Mouse (Mus musculus) forebrain, embryonic 16.5 days (tissue): Measurements from ENCODE around the gene Pacs2. TPM values are rescaled to one million over a fixed set of nuclear protein-coding genes. Genes with fewer than 3 reads are reported as not detected.
A peak's percentile ranks its signal among the peaks of the same experiment; 100 is the strongest.

ENCODE experiments used
- ATAC-seq: fragments of 200-750 bp; cut with Nextera tagmentation; 2 replicates; pipeline ENCODE4 v1.8.0; 2017; ENCODE audit warnings: mild to moderate bottlenecking, moderate library complexity
- H3K27ac ChIP-seq: fragments of 300-500 bp; sonication (generic); 2 replicates; pipeline ENCODE4 v1.5.1; 2014; ENCODE audit warnings: low read length, control low read depth
- H3K27me3 ChIP-seq: fragments of 300-500 bp; sonication (generic); replicated peaks from 2 replicates; pipeline ENCODE4 v1.6.1; 2014; ENCODE audit warnings: low read length; ENCODE audit not compliant: control insufficient read depth, insufficient read depth
- H3K36me3 ChIP-seq: fragments of 300-500 bp; sonication (generic); 2 replicates; pipeline ENCODE4 v1.6.1; 2014; ENCODE audit not compliant: control insufficient read depth, insufficient read depth
- H3K4me1 ChIP-seq: fragments of 300-500 bp; sonication (generic); replicated peaks from 2 replicates; pipeline ENCODE4 v1.6.1; 2014; ENCODE audit warnings: low read length; ENCODE audit not compliant: control insufficient read depth, insufficient read depth
- H3K4me2 ChIP-seq: fragments of 300-500 bp; sonication (generic); 2 replicates; pipeline ENCODE4 v1.6.1; 2014; ENCODE audit warnings: mild to moderate bottlenecking, low read length, control low read depth
- H3K4me3 ChIP-seq: fragments of 300-500 bp; sonication (generic); replicated peaks from 2 replicates; pipeline ENCODE4 v1.5.1; 2014; ENCODE audit warnings: mild to moderate bottlenecking, low read length, control low read depth
- H3K9ac ChIP-seq: fragments of 300-500 bp; sonication (generic); replicated peaks from 2 replicates; pipeline ENCODE4 v1.6.1; 2014; ENCODE audit warnings: low read depth, low read length, control low read depth
- H3K9me3 ChIP-seq: fragments of 300-500 bp; sonication (generic); 2 replicates; pipeline ENCODE4 v1.6.1; 2016; ENCODE audit warnings: low read length; ENCODE audit not compliant: control insufficient read depth
- WGBS: fragments of 180-500 bp; shearing (Covaris S2); extraction: QIAGEN DNeasy Blood & Tissue Kit; methylation state at CpG from one replicate; pipeline ENCODE4 v1.1.7; 2014; 5-methylcytosine and 5-hydroxymethylcytosine counted together
- polyA plus RNA-seq: library from polyadenylated mRNA; unstranded; fragments of >200 nt; fragmentation: Nextera tagmentation; extraction: Ambion mirVana; gene quantifications from 2 replicates; pipeline ENCODE4 v1.2.1, GENCODE M21; 2015

Gene Pacs2
- polyA plus RNA-seq, 1 experiment from 2014 or later: 23.2 TPM

DNA sequence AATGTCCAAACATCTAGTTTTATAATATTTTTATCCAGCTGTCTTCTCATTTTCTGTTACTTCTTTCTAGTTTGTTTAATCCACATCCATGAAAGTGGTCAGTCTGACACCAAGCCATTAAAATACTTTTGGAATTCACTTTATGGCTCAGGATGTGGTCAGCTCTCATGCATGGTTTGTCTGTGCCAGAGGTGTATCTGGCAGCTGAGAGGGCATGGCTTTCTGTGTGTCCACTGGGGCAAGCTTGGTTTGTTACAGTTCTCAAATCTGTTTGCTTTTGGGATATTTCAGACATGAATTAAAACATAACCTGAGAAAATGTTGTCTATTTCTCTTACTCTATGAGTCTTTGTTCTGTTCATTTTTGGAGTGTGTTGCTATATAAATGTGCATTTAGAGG lies 7.2 kb downstream of the Pacs2 start:
- Histone ChIP-seq H3K9ac (no peak overlapping the region), H3K9me3 (no peaks in the 10 kb centered on the region), H3K4me2 (no peak overlapping the region), H3K4me1 (peaks cover 7% of the 10 kb centered on the region), H3K27me3 (no peaks in the 10 kb centered on the region), H3K4me3 (no peak overlapping the region), H3K27ac (no peak overlapping the region), H3K36me3 (no peaks in the 10 kb centered on the region; the same call in none of the 2 replicates)
- ATAC-seq: no peak

DNA sequence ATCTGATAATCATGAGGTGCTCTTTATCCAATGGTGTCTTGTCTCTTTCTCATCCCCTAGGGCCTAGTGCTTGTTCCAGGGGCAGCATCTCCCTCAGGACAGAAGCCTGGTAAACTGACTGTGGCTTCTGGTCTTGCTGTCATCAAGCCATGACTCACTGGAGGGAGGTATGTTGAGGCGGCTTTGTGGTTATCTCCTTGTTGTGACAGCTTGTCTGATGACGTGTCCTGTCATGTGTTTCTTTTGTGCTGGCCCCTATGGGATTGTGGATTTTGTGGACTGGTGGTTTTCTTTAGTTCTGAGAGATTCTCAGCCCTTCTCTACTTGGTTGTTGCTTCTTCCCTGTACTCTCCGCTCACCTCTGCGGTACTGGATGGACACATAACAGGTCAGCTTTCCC lies 8.8 kb downstream of the Pacs2 start:
- 89% methylated on average over 4 of the region's 4 CpGs for WGBS
- Histone ChIP-seq H3K36me3 (no peaks in the 10 kb centered on the region; the same call in none of the 2 replicates), H3K4me3 (no peak overlapping the region), H3K27ac (no peak overlapping the region), H3K4me1 (peaks cover 1% of the 10 kb centered on the region; the same call in 1 of the 2 replicates), H3K4me2 (no peak overlapping the region), H3K27me3 (no peaks in the 10 kb centered on the region), H3K9me3 (no peaks in the 10 kb centered on the region), H3K9ac (no peak overlapping the region)
- no peak for ATAC-seq

DNA sequence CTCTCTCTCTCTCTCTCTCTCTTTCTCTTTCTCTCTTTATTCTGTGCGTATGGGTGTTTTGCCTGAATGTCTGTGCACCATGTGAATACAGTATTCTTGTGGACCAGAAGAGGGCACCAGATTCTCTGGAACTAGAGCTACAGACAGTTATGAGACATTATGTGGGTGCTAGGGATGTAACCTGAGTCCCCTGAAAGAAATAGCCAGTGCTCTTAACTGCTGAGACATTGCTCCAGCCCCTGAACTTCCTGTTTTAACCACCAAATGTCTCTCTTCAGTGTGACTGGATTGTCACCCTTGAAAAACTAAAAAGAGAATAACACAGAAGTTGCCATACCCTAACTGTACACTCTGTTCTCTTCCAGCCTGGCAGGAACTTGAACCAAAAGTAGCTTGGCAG lies 12.2 kb downstream of the Pacs2 start:
- ATAC-seq: no peak
- no peak overlapping the region for H3K4me2 ChIP-seq
- H3K4me3 ChIP-seq: no peak overlapping the region
- no peaks in the 10 kb centered on the region for H3K27me3 ChIP-seq
- H3K36me3 ChIP-seq: no peaks in the 10 kb centered on the region; the same call in 1 of the 2 replicates
- H3K9me3 ChIP-seq: no peaks in the 10 kb centered on the region
- 86% methylated on average over 1 of the region's 1 CpGs for WGBS
- no peak overlapping the region for H3K27ac ChIP-seq
- no peak overlapping the region for H3K9ac ChIP-seq
- H3K4me1 ChIP-seq: peaks cover 10% of the 10 kb centered on the region

DNA sequence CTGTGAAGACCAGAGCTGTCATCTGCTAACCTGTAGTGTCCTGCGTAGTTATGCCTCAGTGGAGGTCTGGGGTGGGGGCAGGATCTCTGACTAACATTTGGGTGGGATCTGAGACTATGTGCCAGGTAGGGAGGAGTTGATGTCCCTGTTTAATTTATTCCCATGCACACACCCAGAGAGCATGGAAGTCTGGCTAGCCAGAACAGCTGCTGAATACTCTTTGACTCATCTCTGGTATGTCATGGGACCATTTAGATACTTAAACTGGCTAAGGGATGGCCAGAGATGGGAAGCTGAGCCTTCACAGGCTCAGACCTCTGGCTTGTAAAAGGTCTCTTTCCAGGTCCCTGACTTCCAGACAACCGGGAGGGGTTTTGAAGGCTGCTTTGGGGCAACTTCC lies 13.2 kb downstream of the Pacs2 start:
- peaks cover 15% of the 10 kb centered on the region for H3K4me1 ChIP-seq
- H3K27ac ChIP-seq: no peak overlapping the region
- no peaks in the 10 kb centered on the region for H3K27me3 ChIP-seq
- H3K9ac ChIP-seq: no peak overlapping the region
- 90% methylated on average over 2 of the region's 2 CpGs for WGBS
- no peak for ATAC-seq
- no peak overlapping the region for H3K4me3 ChIP-seq
- no peak overlapping the region for H3K4me2 ChIP-seq
- H3K36me3 ChIP-seq: no peaks in the 10 kb centered on the region; the same call in 1 of the 2 replicates
- H3K9me3 ChIP-seq: no peaks in the 10 kb centered on the region

DNA sequence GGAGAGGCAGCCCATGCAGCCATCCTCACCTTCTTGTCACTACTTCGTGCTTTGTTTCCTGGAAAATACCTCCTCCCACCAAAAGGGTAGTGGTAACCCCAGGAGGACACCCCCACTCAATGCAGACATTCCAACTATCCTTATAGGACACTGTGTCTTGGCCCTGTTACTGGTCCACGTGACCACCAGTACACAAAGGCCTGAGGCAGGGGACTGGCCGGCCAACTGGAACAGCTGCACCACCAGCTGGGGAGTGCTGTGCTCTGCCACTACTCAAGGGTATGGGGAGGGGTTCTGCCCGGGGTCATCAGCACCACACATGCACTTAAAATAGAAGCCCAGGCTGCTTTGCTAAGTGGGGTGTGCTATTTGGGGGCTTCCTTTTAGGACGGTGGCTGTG lies 13.8 kb downstream of the Pacs2 start:
- Histone ChIP-seq H3K4me2 (no peak overlapping the region), H3K27ac (no peak overlapping the region), H3K4me1 (peaks cover 21% of the 10 kb centered on the region), H3K36me3 (no peaks in the 10 kb centered on the region; the same call in 1 of the 2 replicates), H3K4me3 (no peak overlapping the region), H3K9me3 (no peaks in the 10 kb centered on the region), H3K27me3 (no peaks in the 10 kb centered on the region), H3K9ac (no peak overlapping the region)
- 54% methylated on average over 5 of the region's 5 CpGs for WGBS
- no peak for ATAC-seq

DNA sequence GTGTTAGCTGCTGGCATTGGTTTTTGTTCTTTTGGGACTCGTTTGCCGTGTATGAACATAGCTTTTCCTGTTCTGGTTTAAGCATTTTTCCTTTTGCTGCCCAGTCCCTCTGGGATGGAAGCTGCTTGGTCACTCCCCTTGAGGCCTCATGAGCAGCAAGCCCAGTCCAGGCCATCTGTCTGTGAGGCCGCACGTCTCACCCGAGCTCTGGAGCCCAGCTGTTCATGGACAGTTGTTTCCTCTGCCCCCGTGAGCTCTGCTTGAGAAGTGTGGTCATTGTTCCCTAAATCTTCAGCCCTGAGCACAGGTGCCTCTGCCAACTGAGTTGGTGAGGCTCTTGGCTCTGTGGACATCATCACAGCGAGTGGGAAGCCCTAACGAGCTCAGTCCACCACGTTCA lies 14.6 kb downstream of the Pacs2 start:
- Histone ChIP-seq H3K27me3 (no peaks in the 10 kb centered on the region), H3K36me3 (no peaks in the 10 kb centered on the region), H3K4me2 (no peak overlapping the region), H3K4me3 (no peak overlapping the region), H3K27ac (0 out of 2 replicates have a peak overlapping the region, but pooled peaks have one; percentile 3), H3K9me3 (no peaks in the 10 kb centered on the region), H3K4me1 (peaks cover 28% of the 10 kb centered on the region), H3K9ac (no peak overlapping the region)
- no peak for ATAC-seq
- WGBS: 50% methylated on average over 9 of the region's 9 CpGs

DNA sequence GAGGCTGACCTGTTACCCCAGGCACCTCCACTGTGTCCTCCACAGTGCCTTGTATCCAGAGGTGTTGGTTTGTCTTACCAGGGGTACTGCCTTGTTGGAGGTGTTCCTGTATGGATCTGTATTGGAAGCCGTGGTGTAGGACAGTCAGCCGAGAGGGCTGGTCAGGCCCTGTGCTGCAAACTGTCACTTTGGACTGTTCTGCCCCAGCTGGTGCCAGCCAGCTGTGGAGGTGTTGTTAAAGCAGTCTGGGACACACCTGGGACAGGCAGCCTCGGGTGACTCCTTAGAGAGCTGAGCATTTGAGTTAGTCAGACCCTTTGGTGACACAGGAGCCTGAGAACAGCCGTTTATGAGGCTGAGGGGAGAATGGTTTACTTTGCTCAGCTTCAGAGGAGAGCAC lies 15.7 kb downstream of the Pacs2 start:
- no peak overlapping the region for H3K4me2 ChIP-seq
- WGBS: 88% methylated on average over 4 of the region's 4 CpGs
- H3K4me3 ChIP-seq: no peak overlapping the region
- H3K9me3 ChIP-seq: no peaks in the 10 kb centered on the region
- H3K27me3 ChIP-seq: no peaks in the 10 kb centered on the region
- no peak overlapping the region for H3K9ac ChIP-seq
- no peak for ATAC-seq
- peaks cover 30% of the 10 kb centered on the region for H3K4me1 ChIP-seq
- no peak overlapping the region for H3K27ac ChIP-seq
- no peaks in the 10 kb centered on the region for H3K36me3 ChIP-seq

DNA sequence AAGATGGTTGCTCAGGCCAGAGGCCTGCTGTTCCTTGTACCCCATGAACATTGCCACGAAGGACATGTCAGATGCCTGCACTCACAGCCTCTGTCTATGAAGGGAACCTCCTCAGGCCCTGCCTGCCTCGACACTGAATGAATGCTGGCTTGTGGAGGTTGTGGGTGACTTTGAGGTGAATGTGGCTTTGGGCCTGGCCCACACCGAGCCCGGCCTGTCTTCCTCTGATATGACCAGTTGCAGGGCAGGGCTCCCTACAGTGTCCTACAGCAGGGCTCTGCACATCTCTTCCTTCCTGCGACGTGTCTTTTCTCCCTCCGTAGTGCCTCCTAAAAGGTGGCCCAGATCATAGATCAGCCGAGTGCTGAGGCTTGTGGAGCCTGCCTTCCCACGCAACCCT lies 16.7 kb downstream of the Pacs2 start:
- H3K27me3 ChIP-seq: no peaks in the 10 kb centered on the region
- H3K9ac ChIP-seq: no peak overlapping the region
- H3K4me2 ChIP-seq: no peak overlapping the region
- H3K9me3 ChIP-seq: no peaks in the 10 kb centered on the region
- H3K4me1 ChIP-seq: peaks cover 30% of the 10 kb centered on the region
- H3K27ac ChIP-seq: no peak overlapping the region
- no peak for ATAC-seq
- no peak overlapping the region for H3K4me3 ChIP-seq
- WGBS: 89% methylated on average over 9 of the region's 9 CpGs
- no peaks in the 10 kb centered on the region for H3K36me3 ChIP-seq

DNA sequence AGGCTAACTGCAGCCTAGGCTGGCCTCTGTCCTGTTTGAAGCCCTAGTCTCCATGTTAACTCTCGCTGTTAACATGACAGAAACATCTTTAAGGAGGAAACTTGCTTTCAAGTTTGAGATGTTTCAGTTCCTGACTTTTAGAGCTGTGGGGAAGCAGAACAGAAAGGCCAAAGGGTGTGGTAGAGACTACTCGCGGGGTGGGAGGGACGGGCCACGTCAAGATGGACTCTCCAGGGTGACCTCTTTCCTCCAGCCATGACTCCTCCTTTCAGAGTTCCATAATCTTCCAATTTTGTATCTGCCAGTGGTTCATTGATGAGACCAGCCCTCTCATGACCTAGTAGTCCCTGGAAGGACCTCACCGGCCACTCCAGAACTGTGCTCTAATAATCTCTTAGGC lies 17.1 kb downstream of the Pacs2 start:
- Histone ChIP-seq H3K9me3 (no peaks in the 10 kb centered on the region), H3K27me3 (no peaks in the 10 kb centered on the region), H3K36me3 (no peaks in the 10 kb centered on the region), H3K4me1 (peaks cover 30% of the 10 kb centered on the region), H3K4me3 (no peak overlapping the region), H3K27ac (no peak overlapping the region), H3K9ac (no peak overlapping the region), H3K4me2 (no peak overlapping the region)
- no peak for ATAC-seq
- 91% methylated on average over 6 of the region's 6 CpGs for WGBS
